Mouse (Mus musculus): Measurements from ENCODE around the gene Gm26938.

Gene Gm26938

GRCm38 (mm10) chr5:139794137-139794536 lies 32.1 kb downstream of the Gm26938 start:
- no peak for DNase-seq (ENCODE audit: low spot score in 2 of 2)

DNA sequence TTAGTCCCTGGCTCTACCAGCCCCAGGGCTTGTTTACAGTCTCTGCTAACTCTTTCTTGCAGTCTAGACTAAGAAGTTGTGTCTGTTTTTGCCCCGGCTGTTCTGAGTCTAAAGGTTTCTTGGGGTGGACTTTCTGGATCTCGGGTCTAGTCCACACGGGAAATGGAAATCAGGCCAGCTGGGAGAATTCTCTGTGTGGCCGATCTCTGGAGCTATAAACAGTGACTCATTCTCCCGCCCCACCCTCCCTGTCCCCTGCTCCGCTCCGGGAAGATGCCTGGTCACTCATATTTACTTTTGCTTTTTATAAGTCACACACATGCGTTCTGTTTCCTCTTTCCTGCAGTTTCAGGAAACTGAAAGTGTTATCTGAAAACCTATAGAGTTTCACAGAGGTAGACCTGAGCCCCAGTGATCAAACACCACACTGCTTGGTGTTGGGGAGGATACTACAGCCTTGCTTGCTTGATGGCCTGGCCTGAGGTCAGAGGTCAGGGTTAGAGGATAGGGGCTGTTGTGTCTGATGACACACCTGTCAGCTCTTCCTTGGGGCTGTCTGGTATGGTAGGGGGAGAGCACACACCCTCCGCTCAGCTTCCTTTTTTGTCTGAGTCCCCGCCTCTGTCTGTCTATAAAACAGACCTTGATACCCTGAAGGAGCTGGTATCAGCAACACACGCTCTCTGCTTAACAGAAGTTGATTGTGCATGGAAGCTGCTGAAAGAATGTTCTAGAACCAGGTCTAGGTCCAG lies 32.7 kb downstream of the Gm26938 start:
- peak in 1 of 2 experiments; percentile 28 for DNase-seq (ENCODE audit: low spot score in 2 of 2)

DNA sequence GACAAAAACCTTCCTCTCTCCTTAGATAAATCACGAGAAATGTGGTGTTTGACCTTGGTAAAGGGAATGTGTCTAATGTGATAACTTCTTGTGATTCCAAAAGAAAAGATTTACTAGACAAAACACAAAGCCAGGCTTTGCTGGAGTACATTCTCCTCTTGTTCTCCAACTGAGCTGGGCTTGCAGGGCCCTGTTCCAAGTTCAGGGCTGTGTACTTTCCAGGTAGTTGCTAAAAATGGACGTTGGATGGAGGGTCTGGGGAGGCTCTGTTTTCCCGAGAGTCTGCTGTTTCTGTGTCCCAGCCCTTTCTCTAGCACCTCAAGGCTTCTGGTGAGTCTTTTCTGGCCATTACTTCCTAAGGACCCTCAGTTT lies 33.3 kb downstream of the Gm26938 start:
- no peak for DNase-seq (ENCODE audit: low spot score in 2 of 2)

DNA sequence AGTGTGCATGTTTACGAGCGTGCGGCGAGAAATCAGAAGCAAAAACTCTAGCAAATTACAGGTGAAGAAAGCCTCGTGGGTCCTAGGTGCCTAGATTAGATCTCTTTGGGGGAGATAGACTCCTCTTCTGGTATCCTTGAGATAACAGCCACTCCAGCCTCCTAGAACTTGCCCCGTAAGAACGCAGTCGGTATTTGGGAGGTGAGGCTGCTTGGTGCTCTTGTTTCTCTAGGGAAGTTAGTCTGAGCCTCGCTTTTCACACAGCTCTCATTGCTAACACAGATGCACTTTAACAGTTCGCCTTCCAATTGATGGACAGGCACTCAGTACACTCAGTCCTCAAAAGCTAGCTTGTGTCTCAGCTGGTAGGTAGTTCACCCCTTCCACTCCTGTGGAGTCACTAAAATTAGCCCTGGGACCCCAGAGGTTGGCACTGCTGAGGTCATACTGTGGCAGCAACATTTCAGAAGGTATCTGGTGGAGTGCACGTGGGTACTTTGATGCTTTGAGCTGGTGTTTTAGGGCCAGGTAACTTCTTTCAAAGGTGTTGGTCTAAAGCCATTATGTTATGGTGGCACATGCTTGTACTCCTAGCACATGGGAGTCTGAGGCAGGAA lies 33.9 kb downstream of the Gm26938 start:
- DNase-seq (ENCODE audit: low spot score in 2 of 2) = peak in 1 of 2 experiments; percentile 16

GRCm38 (mm10) chr5:139791227-139792158 lies 34.7 kb downstream of the Gm26938 start, which contains the start of gene Mafk:
Gene Mafk (plus strand): TSS chr5:139791513.
- peak; percentile 97 to 99 for DNase-seq (ENCODE audit: low spot score in 2 of 2)

DNA sequence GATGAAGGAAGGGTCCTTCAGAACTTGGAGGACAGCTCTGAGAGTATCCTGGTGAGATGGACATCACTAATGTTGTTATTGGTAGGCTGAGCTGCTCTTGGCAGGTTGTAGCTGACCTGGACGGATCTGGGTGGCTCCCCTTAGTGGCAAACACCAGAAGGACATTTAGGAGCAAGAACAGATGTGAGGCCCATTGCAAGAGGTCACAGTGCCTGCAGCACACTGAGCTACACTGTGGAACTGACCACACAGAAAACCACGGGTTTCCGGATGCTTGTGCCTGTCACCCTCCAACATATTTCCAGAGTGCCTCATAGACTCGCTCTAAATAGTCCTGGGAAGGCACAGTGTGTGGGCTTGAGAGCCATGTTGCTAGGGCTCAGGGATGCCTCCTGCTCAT lies 36.7 kb downstream of the Gm26938 start:
- DNase-seq (ENCODE audit: low spot score in 2 of 2) = no peak

GRCm38 (mm10) chr5:139781406-139781805 lies 44.8 kb downstream of the Gm26938 start:
- no peak for DNase-seq (ENCODE audit: low spot score in 2 of 2)

- no peak for DNase-seq (ENCODE audit: low spot score in 2 of 2)
Observed at GRCm38 (mm10) chr5:139776966-139777365, 49.2 kb downstream of the Gm26938 start.

DNA sequence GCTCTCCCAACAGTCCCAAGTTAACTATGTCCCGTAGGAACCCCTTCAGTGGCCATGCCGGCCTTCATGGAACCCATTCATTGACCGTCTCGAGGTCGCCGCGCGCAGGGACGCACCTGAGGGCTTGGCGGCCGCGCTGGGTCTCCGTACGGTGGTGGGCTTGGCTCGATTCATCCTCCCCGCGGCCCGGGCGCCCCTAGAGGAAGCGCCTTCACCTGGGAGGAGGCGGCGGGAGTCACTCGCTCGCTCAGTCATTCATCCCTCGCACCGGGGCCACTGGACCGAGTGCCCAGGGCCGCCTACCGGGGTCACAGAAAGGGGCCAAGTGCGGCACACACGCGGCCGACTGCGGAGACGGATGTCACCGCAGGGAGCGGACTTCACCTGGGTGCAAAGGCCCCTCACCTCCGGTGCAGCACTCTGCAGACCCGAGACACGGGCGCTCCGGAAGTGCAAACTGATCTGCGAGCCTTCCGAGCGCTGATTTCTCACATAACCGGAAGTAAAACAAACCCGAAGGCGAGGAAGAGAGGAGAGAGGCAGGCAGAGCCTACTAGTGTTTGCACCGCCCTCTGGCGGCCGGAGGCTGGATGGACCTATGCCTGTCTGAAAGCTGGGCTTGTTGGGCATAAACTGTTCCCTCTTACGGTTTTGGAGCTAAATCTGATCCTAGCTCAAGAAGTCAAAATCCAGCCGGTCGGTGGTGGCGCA lies 50.8 kb downstream of the Gm26938 start, which contains the start of gene Ints1:
Gene Ints1 (minus strand): TSS at position 459 of the 711 bp plus-strand sequence.
- DNase-seq (ENCODE audit: low spot score in 2 of 2) = peak; percentile 88 to 96

DNA sequence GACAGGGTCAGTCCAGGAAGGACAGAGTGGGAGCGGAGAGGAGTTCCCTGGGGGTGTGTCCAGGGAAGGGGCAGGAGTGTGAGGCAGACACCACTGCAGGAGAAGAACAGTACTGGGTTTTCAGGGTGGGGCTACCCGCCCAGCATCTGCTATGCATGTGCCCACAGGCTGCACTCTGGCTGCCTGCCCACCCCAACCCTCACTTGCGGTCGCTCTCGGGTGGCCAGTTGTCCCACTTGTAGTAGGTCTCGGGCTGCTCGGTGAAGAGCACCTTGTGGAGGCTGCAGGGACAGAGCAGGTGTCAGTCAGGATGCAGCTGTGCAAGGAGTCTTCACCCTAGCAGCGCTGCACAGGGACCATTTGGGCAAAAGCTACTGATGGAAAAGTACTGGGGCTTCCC lies 58.0 kb downstream of the Gm26938 start:
- no peak for DNase-seq (ENCODE audit: low spot score in 2 of 2)

DNA sequence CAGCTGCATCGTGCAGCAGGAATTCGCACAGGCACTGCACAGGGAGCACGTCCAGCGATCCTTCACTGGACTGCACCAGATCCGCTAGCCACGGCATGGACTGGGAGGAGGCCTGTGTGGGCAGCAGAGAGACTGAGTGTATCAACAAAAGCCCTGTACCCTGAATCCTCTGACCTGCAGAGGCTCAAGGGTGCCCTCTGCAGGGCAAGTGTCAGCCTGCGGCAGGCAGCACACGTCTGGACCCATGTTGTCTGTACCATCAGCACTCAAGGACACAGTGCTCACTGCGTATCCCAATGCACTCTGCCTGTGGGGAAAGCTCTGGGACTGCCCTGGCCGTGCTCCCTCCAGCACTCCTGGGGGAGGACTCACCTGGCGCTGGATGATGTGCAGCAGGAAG lies 61.9 kb downstream of the Gm26938 start:
- DNase-seq (ENCODE audit: low spot score in 2 of 2) = no peak

GRCm38 (mm10) chr5:139758096-139758495 lies 68.1 kb downstream of the Gm26938 start:
- no peak for DNase-seq (ENCODE audit: low spot score in 2 of 2)

Measured in urinary bladder, postnatal 4 days (tissue).